Mouse (Mus musculus) kidney, embryonic 15.5 days (tissue): ENCODE data around the gene Cd200. TPM values are rescaled to one million over a fixed set of nuclear protein-coding genes. Genes with fewer than 3 reads are reported as not detected.
"Not testable (repeated sequence)": the region's sequence is repeated elsewhere in the genome, so short reads cannot be mapped to it uniquely, and the experiment has no call there.

Experiments used
- ATAC-seq: fragments of 200-750 bp; cut with Nextera tagmentation; replicated peaks from 2 replicates; pipeline ENCODE4 v1.8.0; 2017; ENCODE audit warnings: moderate TSS enrichment; ENCODE audit not compliant: low FRiP score
- H3K27ac ChIP-seq: fragments of 300-500 bp; sonication (generic); 2 replicates; pipeline ENCODE4 v1.5.1; 2015; ENCODE audit warnings: mild to moderate bottlenecking, inconsistent platforms
- H3K27me3 ChIP-seq: fragments of 300-500 bp; sonication (generic); 2 replicates; pipeline ENCODE4 v1.6.1; 2015; ENCODE audit warnings: inconsistent platforms
- H3K36me3 ChIP-seq: fragments of 300-500 bp; sonication (generic); 2 replicates; pipeline ENCODE4 v1.6.1; 2015; ENCODE audit warnings: inconsistent platforms
- H3K4me1 ChIP-seq: fragments of 300-500 bp; sonication (generic); 2 replicates; pipeline ENCODE4 v1.6.1; 2015; ENCODE audit warnings: inconsistent platforms
- H3K4me2 ChIP-seq: fragments of 300-500 bp; sonication (generic); 2 replicates; pipeline ENCODE4 v1.6.1; 2015; ENCODE audit warnings: moderate library complexity, mild to moderate bottlenecking, inconsistent platforms
- H3K4me3 ChIP-seq: fragments of 300-500 bp; sonication (generic); replicated peaks from 2 replicates; pipeline ENCODE4 v1.5.1; 2015; ENCODE audit warnings: mild to moderate bottlenecking, inconsistent platforms
- H3K9ac ChIP-seq: fragments of 300-500 bp; sonication (generic); 2 replicates; pipeline ENCODE4 v1.6.1; 2015; ENCODE audit warnings: mild to moderate bottlenecking, inconsistent platforms
- H3K9me3 ChIP-seq: fragments of 300-500 bp; sonication (generic); replicated peaks from 2 replicates; pipeline ENCODE4 v1.6.1; 2016; ENCODE audit warnings: inconsistent platforms
- WGBS: fragments of 180-500 bp; shearing (Covaris S2); methylation state at CpG from one replicate; pipeline ENCODE4 v1.1.7; 2015; ENCODE audit warnings: mixed read lengths; 5-methylcytosine and 5-hydroxymethylcytosine counted together
- polyA plus RNA-seq: library from polyadenylated mRNA; unstranded; fragments of >200 nt; fragmentation: Nextera tagmentation; extraction: Ambion mirVana; gene quantifications from 2 replicates; pipeline ENCODE4 v1.2.1, GENCODE M21; 2015

Cd200 gene
- polyA plus RNA-seq = 34.9 and 39.1 TPM in 2 replicates

DNA sequence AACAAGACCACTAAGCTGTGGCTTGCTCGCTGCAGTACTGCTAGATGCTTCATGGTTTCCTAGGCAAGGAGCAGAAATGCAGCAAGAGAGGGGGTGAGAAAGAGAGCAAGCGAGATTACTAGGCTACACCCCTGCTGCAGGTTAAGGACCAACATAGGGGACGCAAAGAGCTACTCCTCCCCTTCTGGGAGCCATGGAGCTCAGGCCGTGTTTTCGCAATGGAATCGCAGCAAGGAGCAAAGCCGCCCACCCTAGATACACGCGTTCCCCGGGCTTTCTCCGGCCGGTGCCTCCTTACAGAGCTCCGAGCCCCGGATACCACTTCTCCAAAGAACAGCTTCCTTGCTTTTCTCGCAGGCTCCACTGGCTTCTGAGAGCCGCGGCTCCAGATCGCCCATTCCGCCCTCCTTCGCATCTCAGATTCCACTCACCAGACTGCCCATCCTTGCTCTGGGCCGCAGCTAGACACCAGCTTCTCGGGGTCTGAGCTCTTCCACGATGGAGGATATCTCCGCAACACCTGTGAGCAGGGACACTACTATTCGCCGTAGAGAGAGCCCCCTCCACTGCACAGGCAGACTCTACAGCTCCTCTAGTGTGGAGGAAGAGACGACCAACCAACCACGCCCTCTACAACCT lies at the start of gene Cd200:
Gene Cd200 (minus strand): TSS at position 629 of the 639 bp plus-strand sequence.
- ATAC-seq = peak; percentile 93
- Histone ChIP-seq H3K4me3 (peak within 1 kb of the TSS; percentile 51), H3K36me3 (no peaks in the 10 kb centered on the region), H3K27me3 (no peaks in the 10 kb centered on the region), H3K9me3 (no peaks in the 10 kb centered on the region), H3K4me2 (peak within 1 kb of the TSS; percentile 66), H3K4me1 (0 out of 2 replicates have a peak, but pooled peaks cover 3% of the 10 kb centered on the region), H3K9ac (peak within 1 kb of the TSS; percentile 35), H3K27ac (peak within 1 kb of the TSS; percentile 55)
- under 1% methylated on average over 28 of the region's 28 CpGs for WGBS

- Histone ChIP-seq H3K27ac (no peak overlapping the region), H3K4me2 (no peak overlapping the region), H3K36me3 (no peaks in the 10 kb centered on the region), H3K4me1 (no peaks in the 10 kb centered on the region), H3K27me3 (no peaks in the 10 kb centered on the region), H3K9me3 (no peaks in the 10 kb centered on the region), H3K4me3 (no peak overlapping the region), H3K9ac (no peak overlapping the region)
- no peak for ATAC-seq
Observed at GRCm38 (mm10) chr16:45454762-45455161, 45.9 kb upstream of the Cd200 start.

DNA sequence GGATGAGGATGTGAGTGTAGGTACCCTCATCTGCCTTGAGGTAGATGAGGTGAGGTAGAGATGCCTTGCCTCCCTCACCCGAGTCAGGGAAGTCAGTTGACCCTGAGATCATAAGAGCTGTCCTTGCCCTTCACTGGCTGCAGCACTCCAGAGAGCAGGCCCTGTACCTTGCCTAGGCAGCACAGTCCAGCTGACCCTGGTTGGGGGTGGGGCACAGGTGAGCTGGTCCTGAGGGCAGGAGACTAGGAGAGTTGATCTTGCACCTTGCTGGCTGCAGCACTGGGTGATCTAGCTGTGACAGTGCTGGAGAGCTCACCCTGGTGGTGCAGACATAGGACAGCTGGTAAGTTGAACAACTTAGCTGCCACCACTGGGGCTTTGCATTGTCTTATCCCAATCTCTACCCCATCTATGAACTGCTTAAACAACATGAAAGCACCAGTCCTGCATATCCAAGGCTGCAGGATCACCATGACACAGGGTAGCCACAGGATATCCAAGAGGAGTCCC lies 28.4 kb upstream of the Cd200 start:
- Histone ChIP-seq H3K36me3 (no peaks in the 10 kb centered on the region), H3K4me3 (no peak overlapping the region), H3K9ac (no peak overlapping the region), H3K27ac (no peak overlapping the region), H3K4me2 (no peak overlapping the region), H3K9me3 (no peaks in the 10 kb centered on the region), H3K4me1 (no peaks in the 10 kb centered on the region), H3K27me3 (no peaks in the 10 kb centered on the region)
- 87% methylated on average over 1 of the region's 1 CpGs for WGBS
- no peak for ATAC-seq

DNA sequence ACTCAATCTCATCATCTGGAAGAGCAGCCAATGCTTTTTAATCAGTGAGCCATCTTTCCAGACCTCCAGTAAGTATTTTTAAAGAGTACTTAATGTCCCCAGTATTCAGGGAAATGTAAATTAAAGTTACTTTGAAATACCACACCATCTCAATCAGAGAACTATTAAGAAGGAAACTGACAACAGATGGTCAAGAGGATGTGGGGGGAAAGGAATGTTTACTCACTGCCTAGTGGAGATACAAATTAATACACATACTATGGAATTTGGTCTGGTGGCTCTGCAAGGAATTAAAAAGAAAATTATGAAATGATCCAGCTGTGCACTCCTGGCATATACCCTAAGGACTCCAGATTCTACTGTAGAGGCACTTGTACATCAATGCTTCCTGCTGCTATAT lies 26.7 kb upstream of the Cd200 start:
- Histone ChIP-seq H3K27me3 (no peaks in the 10 kb centered on the region), H3K4me2 (no peak overlapping the region)
- no peak for ATAC-seq

DNA sequence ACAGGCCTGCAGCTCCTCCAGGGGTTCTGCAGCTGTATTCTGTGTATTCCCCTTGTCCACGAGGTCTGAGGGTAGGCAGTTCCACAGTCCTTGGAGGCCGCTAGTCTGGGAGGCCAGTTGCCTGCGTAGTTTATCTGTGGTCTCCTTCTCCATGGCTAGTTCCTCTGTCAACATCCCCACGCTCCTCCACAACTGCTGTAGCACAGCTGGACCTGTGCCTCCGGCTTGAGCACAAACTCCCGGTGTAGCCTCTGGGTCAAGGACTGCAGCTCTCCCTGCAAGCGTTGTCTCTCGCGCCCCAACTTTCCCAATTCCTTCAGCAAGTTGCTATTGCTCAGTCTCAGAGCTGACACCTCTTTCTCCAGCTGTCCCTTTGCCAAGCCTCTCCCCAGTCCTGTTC lies 18.8 kb upstream of the Cd200 start:
- 83% methylated on average over 9 of the region's 9 CpGs for WGBS
- Histone ChIP-seq H3K36me3 (no peaks in the 10 kb centered on the region), H3K9me3 (no peaks in the 10 kb centered on the region), H3K27ac (no peak overlapping the region), H3K4me2 (no peak overlapping the region), H3K9ac (no peak overlapping the region), H3K27me3 (no peaks in the 10 kb centered on the region), H3K4me1 (no peaks in the 10 kb centered on the region), H3K4me3 (no peak overlapping the region)
- no peak for ATAC-seq

More for the DNA sequence above, 26.7 kb upstream of the Cd200 start:
- Histone ChIP-seq H3K27ac (no peak overlapping the region), H3K36me3 (no peaks in the 10 kb centered on the region), H3K4me3 (no peak overlapping the region), H3K9me3 (no peaks in the 10 kb centered on the region), H3K4me1 (no peaks in the 10 kb centered on the region), H3K9ac (no peak overlapping the region)

DNA sequence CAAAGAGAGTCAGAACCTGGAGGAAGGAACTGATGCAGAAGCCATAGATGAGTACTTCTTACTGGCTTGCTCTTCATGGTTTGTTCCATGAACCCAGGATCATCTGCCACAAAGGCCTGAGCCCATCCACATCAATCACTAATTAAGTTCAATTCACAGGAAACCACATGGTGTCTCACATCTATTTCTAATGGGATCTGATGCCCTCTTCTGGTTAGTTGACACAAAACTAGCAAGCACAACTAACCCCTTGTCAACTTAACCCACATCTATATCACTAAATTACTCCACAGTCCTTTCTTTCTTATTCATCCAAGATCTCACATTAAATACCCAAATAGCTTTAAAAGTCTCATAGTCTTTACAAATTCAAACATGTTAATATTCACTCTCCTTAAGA lies 4.6 kb upstream of the Cd200 start:
- Histone ChIP-seq H3K27me3 (no peaks in the 10 kb centered on the region), H3K9me3 (no peaks in the 10 kb centered on the region), H3K36me3 (no peaks in the 10 kb centered on the region), H3K4me3 (no peak overlapping the region), H3K4me2 (no peak overlapping the region), H3K27ac (no peak overlapping the region), H3K9ac (no peak overlapping the region), H3K4me1 (no peaks in the 10 kb centered on the region)
- ATAC-seq = no peak

GRCm38 (mm10) chr16:45409064-45409446 lies 202 bp upstream of the Cd200 start:
- not testable (repeated sequence) for H3K9me3 ChIP-seq, H3K9ac ChIP-seq, H3K27ac ChIP-seq, H3K36me3 ChIP-seq, H3K27me3 ChIP-seq, H3K4me1 ChIP-seq
- H3K4me2 ChIP-seq = peak overlapping the region; percentile 66
- 0 out of 2 replicates have a peak, but pooled peaks have one; percentile 34 for ATAC-seq
- H3K4me3 ChIP-seq = peak overlapping the region; percentile 51
- WGBS = 32% methylated on average over 7 of the region's 7 CpGs

DNA sequence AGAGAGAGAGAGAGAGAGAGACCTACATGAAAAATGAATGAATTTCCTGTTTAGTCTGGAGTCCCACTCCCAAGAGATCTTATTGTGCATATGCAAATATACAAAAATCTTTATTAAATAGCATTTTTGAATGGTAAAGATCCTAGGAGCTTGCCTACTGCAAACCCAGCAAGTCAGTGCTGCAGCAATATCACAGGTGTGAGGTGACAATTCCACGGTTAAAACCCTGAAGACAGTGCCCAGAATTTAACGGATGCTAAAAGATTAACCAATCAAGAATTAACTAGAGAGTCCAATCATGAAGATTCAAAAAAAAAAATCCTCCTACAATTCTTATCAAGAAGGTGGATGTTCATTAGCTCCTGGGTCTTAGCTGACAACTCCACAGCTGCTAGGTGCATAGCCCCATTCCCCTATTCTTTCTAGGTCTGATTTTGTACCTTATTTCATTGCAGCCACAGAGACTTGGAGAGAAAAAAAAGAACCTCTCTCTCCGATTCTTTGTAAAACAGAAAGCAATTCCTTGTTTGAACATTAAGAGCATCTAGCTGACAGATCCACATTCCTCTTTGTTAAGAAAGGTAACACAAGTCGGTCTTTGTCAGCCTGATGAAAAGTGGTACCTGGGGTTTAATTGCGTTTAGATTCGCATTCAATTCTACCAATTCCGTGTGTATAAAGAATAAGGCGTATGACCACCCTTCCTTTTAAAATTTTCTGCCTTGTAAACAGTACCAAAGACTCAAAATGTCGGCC lies 1.0 kb downstream of the Cd200 start:
- ATAC-seq = no peak

DNA sequence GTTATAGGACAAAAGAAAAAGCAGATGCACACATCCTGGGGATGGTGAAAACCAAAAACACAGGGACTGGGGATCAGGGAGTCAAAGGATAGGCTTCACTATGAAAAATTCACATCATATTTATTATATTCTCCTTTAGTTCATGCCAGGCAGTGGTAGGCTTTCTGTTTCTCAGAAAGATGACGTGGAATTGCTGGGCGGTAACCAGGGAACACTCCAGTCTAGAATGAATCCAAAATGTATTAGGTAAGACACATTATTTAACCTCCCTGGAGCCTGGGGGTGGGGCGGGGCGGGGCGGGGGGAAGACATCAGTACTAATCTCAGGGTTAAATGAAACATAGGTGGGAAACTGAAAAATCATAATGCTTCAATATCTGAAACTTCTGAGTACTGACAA lies 1.8 kb downstream of the Cd200 start:
- no peak overlapping the region for H3K4me3 ChIP-seq
- H3K4me1 ChIP-seq = 0 out of 2 replicates have a peak, but pooled peaks cover 3% of the 10 kb centered on the region
- H3K4me2 ChIP-seq = peak overlapping the region; percentile 66; the same call in 1 of the 2 replicates
- H3K27me3 ChIP-seq = no peaks in the 10 kb centered on the region
- 90% methylated on average over 5 of the region's 5 CpGs for WGBS
- no peaks in the 10 kb centered on the region for H3K9me3 ChIP-seq
- no peak overlapping the region for H3K27ac ChIP-seq
- ATAC-seq = no peak
- H3K36me3 ChIP-seq = no peaks in the 10 kb centered on the region
- H3K9ac ChIP-seq = no peak overlapping the region

More for the DNA sequence above, 1.0 kb downstream of the Cd200 start:
- Histone ChIP-seq H3K9ac (peak overlapping the region; percentile 35), H3K27me3 (no peaks in the 10 kb centered on the region), H3K9me3 (no peaks in the 10 kb centered on the region), H3K27ac (peak overlapping the region; percentile 55; the same call in 1 of the 2 replicates), H3K4me2 (peak overlapping the region; percentile 66), H3K4me3 (peak overlapping the region; percentile 51), H3K4me1 (0 out of 2 replicates have a peak, but pooled peaks cover 3% of the 10 kb centered on the region), H3K36me3 (no peaks in the 10 kb centered on the region)
- WGBS = 35% methylated on average over 9 of the region's 9 CpGs

DNA sequence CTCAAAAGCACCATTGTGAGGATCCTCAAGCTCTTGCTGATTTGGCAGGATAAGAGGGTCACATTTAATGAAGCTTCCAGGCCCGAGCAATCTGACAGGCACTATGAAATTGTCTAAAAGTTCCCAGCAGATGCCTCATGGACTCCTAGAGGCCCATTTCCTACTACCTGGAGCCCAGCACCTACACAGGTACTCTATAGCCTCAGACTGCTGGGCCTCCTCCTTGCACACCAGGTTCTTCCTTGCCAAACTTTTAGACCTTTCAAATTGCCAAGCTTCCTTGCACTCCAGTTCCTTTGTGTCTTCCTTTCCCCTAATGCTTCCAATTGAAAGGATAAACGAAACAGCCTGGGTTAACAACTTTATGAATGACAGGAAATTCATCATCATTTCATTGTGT lies 5.9 kb downstream of the Cd200 start:
- 74% methylated on average over 2 of the region's 2 CpGs for WGBS
- no peak overlapping the region for H3K9ac ChIP-seq
- H3K4me1 ChIP-seq = 0 out of 2 replicates have a peak, but pooled peaks cover 2% of the 10 kb centered on the region
- H3K27ac ChIP-seq = no peak overlapping the region
- no peaks in the 10 kb centered on the region for H3K9me3 ChIP-seq
- H3K4me3 ChIP-seq = no peak overlapping the region
- no peak overlapping the region for H3K4me2 ChIP-seq
- H3K27me3 ChIP-seq = no peaks in the 10 kb centered on the region
- H3K36me3 ChIP-seq = no peaks in the 10 kb centered on the region
- no peak for ATAC-seq

- Histone ChIP-seq H3K27ac (no peak overlapping the region), H3K4me3 (no peak overlapping the region), H3K4me1 (no peaks in the 10 kb centered on the region), H3K9me3 (no peaks in the 10 kb centered on the region), H3K9ac (no peak overlapping the region), H3K27me3 (no peaks in the 10 kb centered on the region), H3K4me2 (no peak overlapping the region), H3K36me3 (no peaks in the 10 kb centered on the region)
- 95% methylated on average over 1 of the region's 1 CpGs for WGBS
- ATAC-seq = no peak
Observed at GRCm38 (mm10) chr16:45402036-45402435, 6.8 kb downstream of the Cd200 start.

- H3K27ac ChIP-seq = no peak overlapping the region
- no peak overlapping the region for H3K4me2 ChIP-seq
- no peak overlapping the region for H3K9ac ChIP-seq
- H3K27me3 ChIP-seq = no peaks in the 10 kb centered on the region
- H3K4me3 ChIP-seq = no peak overlapping the region
- H3K36me3 ChIP-seq = no peaks in the 10 kb centered on the region
- no peaks in the 10 kb centered on the region for H3K9me3 ChIP-seq
- H3K4me1 ChIP-seq = no peaks in the 10 kb centered on the region
- WGBS = 61% methylated on average over 9 of the region's 9 CpGs
- ATAC-seq = no peak
Observed at GRCm38 (mm10) chr16:45399947-45400555, 8.8 kb downstream of the Cd200 start.
